Mouse (Mus musculus) cerebellum, postnatal 4 days (tissue): ENCODE data around the gene Tmem243.

Source experiments
- DNase-seq, 2 experiments: peaks; one replicate each; pipeline ENCODE4 v3.0.0; 2022; ENCODE audit warnings: low spot score in 2 of 2, mixed read lengths in 1 of 2

Gene Tmem243

DNA sequence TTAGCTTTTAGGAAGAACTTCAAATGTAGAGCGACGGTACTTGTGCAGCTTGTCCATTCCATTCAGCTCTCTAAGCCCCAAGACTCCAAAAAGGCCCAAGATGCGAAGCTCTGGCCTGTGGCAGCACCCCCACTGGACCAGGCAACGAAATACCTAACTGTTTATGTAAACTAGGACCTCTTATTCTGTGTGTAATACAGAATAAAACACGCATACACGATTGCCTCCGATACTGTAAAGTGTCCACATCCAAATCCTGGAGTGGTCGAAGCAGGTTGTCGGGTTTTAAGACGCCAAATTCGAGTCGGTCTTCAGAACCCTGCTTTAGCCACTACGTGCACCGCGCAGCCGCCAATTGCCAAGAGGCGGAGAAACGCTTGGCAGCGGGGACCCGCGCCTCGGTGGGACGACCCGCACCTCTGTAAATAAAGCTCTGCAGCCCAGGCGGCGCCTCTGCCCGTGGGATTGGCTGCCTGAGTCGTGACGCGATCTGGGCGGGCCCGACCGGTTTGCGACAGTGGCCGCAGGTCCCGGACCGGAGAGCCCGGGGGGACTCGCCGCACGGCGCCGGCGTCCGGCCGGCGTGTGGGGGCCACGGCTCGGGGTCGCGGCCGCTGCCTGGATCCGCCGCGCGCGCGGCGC, at the start of gene Tmem243:
Gene Tmem243 (plus strand): TSS at position 462 of the 642 bp plus-strand sequence.
- DNase-seq: peak; percentile 69 to 85

DNA sequence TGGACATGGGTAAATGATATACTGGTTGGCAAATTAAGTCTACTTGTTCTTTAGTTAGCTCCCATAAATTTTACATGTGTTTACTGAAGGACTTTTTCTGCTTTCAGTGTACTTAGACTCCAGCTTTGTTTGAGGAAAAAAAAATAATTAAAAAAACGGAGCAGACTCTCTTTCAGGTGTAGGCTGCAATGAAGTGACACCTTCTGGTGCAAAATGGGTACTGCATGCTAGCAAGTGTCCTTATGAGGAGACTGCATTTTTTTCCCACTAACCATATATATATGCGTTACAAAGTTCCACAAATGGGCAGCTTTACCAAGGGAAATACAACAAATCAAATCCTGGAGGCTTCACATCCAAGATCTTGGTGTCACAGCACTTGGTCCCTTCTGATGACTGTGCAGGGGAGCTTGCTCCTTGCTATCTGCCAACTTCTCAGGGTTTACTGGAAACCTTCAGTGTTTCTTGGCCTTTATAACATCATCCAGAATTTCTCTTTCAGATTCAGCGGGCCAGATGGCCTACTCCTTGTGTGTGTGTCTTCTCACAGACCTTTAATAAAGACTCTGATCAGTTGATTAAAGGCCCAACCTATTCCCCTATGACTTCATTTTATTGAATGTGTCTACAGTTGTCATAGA, 44.3 kb upstream of the Tmem243 start:
- DNase-seq: peak; percentile 36 to 61

DNA sequence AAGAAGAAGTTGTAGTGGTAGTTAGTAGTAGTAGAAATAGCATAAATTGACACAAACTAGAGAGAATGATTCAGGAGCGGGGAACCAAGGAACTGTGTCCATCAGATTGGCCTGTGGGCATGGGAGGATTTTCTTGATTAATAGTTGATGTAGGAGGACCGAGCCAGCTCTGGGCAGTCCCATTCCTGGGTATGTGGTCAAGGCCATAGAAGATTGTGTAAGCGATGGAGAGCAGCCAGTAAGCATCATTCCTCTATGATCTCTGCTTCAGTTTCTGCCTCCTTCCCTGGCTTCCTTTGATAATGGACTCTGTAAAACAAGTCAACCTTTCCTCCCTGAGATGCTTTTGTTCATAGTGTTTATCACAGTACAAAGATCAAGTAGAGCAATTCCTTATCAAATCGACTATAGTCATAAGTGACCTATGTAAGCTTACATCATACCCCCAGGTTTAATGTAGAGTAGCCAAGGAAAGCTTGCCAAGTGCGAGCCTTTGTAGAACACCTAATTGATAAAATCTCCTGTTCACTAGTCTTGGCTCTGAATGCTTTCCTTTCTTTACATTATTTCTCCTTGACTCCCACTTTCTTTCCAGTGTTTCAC, 43.1 kb upstream of the Tmem243 start:
- no peak for DNase-seq

DNA sequence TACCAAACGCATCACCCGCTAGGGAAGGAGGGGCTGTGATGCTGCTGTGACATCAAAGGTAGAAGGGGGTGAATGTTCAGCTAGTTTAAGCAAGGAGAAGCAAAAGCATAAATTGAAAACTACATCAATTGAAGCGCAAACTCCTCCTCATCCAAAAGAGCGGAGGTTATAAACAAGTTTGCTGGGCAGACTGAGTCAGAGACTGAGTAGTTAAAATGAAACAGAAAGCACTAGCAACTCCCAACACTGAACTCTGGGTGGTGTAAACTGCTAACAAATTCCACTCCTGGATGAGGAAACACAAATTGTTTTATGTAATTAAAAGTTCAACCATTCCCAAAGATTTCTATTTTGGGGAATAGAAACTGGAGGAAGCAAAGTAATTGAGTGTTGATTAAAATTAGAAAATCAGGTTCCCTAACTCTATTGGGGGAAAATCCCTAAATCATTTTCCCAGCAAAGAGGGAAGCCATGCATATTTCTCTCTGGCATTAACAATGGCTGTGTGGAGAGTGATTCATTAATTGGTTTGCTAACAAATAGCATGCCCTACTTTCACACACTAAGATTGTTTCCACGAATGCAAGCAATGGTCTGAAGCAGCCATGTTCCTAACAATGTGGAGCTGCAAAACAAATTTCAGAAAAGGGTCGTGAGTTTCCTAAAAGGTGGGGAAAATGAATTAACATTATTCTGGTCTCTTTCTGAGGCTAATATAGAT, 41.0 kb upstream of the Tmem243 start:
- no peak for DNase-seq

DNA sequence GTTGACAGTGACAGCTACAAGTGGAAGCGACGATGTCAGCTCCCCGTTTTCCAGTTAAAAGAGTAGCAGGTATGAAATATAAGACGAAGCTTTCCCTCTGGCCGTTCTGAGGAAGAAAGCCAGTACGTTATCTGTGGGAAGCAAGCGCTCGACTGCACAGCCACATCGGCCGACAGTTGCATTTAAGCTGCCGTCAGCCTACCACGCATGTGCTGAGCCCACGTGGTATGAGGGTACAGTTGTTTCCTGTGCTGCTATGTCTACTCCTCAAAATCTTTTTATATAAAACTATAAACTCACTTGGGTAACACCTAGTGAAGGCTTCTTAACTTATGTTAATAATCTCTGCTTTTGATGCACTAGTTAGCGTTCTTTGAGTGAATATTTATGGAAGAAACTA, 40.2 kb upstream of the Tmem243 start:
- no peak for DNase-seq

DNA sequence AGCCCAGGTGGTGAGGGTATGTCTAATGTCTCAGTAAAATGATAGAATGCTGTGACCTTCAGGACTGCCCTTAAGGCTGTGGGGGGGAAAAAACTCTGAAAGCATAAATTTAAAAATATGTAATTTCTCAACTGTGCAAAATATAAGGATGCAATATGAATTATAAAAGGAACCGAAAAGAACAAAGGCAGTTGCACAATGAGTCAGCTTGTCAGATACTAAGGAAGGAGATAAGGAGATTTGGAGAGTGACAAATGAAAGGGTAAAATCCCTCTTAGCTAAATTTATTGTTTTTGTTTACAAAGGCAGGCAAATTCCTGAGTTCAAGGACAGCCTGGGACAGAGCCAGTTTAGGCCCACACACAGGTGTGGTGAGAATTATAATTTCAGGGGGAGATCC, 36.3 kb upstream of the Tmem243 start:
- no peak for DNase-seq

DNA sequence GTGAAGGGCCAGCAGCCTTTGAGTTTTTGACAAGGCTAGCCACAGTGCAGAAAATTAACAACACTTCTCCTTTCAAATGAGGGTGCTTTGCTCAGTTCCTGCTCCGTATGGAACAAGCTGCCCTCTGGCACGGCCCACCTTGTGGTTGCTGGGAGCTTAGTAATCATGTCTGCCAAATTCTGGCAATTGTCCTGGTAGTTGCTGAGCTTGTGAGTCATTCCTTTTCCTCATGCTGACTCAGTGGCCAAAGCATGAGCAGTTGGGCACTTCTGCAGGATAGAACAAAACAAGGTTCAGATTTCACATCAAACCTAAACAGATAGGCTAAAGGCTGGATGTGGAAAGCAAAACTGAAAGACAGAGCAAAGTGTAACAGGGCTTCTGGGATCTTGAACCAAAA, 31.6 kb upstream of the Tmem243 start:
- DNase-seq: peak in 1 of 2 experiments; percentile 3

DNA sequence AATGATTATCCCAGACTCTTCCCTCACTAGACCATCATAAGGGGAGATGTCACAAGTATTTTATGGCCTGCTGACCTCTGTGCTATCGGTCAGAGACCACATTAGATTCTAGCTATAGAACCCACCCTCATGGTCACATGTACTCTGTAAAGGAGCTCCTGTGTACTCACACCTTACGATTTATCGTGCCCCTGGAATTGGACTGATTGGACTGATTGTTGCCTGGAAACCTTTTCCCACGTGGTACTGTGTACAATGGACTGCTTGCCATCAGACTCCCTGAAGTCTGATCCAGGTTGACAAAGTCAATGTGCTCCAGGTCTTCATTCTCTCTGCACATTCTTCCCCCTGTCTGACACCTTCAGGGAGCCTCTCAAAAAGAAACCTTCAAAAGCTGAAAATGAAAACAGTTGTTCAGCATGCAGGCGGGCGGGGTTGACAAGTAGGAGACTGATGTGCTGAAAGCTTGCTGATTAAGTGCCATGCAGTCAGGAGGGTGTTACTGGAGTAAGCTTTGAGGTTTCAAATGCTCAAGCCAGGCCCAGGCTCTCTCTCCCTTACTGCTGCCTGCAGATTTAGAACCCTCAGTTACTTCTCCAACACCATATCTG, 30.8 kb upstream of the Tmem243 start:
- DNase-seq: no peak

DNA sequence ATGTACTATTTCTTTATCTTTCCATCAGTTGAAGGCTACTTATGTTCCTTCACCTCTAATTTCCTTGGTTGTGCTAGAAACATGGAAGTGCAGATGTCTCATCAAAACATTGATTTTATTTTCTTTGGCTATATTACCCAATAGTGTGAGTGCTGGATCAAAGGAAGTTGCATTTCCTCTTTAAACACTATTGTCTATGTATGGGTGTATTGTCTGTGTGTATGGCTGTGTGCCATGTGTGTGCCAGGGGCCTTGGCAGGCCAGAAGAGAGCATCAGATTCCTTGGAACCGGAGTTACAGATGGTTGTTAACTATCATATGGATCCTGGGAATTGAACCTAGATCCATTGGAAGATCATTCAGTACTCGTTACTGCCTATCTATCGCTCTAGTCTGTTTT, 29.1 kb upstream of the Tmem243 start:
- no peak for DNase-seq

DNA sequence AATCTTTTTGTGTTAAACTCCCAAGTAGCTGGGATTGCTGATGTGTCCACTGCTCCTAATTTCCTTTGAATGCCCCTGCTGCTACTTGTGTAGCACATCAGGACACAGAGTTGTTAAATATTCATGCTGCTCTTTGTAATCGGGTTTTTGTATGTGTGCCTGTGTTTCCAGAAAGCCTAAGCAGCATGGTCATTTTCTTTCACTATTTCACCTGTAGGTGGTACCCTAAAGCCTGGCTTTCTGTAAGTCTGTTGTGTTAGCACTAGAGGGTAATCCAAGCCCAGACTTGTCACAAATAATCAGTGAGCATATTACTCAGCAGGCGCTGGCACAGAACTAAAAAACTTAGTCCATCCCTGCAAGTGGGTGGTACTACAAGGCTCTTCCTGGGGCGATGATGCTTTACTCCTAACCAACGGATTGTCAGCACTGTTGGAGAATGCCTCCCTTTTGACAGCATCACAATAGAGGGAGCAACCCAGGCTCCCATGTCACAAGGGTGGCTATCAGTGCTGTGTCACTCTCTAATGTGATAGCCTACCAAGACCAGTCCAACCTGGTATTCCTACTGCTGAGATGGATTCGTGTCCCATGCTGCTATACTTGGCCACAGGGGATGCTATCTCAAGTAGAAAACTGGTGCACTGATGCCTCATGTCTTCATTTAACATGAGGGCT, 27.2 kb upstream of the Tmem243 start:
- no peak for DNase-seq

DNA sequence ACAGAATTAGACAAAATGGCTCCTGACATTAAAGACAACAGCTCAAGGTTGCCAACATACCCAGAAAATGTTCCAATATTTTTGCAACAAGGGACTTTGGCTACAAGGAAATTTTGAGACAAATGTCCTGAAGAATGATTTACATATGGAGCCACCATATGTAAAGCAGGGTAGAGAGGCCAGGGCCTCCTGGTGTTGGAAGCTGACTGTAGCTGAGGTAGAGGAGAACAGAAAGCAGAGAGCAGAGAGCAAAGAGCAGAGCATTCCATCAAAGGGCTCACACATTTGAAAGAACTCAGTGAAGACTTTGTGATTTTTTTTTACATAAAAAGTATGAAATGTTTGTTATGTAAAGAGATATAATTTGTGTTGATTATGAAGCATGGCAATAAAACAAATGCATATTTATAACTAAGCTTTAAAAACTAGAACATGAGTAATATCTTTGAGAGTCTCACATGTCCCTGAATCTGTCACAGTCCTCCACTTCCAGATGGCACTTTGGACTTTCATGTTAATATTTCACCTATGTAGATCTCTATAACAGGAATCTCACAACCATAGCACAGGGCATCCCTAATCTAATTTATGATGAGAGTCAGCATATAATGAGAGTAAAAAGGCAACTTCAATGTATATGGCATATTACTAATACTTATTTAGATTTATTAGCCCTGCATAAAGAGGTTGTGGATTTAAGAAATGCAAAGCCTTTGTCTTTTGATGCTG, 20.5 kb upstream of the Tmem243 start:
- DNase-seq: no peak

DNA sequence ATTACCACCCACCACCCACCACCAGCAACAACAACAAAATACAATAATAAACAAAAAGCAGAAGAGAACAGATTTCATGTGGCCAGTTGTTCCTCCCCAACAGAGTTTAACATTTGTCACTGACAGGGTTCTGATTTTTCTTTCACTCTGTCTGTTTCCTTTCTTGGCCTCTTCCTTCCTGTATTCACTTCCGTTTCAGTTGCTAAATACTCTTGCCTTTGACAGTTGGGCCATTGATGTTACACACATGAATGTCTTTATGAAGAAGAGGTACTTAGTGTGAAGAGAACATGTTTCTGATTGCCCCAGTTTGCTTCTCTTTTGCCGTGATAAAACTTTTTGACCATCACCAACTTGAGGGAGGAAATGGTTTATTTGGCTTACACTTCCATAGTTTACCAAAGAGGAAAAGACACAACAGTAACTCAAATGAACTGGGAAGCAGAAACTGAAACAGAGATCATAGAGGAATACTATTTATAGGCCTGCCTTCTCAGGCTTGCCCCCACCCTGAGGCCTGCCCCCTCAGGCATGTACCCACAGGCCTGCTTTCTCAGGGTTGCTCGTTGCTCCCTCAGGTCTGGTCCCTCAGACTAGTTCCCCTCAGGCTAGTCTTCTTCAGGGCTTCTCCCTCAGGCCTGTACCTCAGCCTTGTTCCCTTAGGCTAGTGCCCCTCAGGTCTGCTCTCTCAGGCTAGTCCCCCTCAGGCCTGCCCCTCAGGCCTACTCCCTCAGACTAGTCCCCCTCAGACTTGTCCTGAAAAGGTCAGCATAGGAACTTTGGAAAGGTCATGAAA, 13.3 kb upstream of the Tmem243 start:
- DNase-seq: no peak

DNA sequence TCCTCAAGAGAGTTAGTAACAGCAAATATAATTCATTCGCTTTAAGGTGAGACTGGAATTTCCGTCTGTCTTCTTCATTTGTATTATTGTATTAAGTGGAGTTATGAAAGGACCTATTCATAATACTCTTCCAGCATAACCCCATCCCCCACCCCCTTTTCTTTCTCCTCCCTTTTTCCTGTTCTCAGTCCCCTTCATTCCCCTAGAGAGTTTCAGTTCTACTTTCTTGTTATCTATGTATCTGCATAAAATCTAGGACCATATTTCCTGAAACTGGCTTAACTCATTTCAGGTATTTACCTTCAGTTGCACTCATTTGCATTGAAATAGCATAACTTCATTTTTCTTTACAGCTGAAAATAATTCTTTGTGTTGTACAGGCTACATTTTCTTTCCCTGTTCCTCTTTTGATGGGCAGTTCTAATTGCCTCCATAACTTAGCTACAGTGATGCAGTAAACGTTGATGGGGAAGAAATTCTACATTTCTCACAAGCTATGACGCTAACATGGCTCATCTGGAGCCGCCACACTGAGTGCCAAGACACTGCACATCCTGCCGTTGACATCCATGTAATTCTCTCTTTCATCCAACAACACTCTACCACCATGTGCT, 9.9 kb upstream of the Tmem243 start:
- DNase-seq: no peak

DNA sequence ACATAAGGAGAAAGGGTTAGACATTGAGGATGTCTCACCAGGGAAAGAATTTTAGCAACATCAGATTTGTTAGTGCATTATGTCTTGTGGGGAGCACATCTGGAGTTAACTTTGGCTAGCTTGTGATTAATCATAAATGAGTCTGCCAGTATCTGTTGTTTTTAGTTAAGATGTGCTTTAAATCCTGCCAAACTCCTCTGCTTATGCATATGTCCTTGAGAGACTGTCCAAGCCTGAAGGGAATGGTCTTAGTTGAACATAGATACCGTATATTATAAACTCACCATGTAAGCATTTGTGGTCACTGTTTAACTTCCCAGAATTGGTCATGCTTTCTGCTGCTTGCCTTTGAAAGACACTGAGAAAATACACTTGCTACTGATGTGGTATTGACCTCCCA, 7.8 kb upstream of the Tmem243 start:
- no peak for DNase-seq

DNA sequence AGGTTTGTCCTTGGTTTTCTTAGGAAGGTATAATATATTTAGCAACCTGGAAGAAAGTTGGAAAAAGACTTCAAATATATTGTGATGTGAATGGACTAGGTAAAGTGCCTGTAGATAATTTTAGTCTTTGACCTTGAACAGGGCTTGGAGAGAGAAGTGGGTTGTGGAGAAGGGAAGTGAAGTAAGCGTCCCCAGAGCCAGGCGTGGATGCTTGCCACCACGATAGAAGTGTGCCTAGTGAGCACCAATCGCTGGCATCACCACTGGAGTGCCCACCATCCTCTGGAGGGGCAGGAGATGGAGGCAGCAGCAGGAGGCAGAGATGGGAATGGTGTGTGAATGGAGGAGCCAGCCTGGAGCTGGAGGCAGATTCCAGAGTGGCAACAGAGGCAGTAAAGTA, 7.0 kb upstream of the Tmem243 start:
- no peak for DNase-seq

DNA sequence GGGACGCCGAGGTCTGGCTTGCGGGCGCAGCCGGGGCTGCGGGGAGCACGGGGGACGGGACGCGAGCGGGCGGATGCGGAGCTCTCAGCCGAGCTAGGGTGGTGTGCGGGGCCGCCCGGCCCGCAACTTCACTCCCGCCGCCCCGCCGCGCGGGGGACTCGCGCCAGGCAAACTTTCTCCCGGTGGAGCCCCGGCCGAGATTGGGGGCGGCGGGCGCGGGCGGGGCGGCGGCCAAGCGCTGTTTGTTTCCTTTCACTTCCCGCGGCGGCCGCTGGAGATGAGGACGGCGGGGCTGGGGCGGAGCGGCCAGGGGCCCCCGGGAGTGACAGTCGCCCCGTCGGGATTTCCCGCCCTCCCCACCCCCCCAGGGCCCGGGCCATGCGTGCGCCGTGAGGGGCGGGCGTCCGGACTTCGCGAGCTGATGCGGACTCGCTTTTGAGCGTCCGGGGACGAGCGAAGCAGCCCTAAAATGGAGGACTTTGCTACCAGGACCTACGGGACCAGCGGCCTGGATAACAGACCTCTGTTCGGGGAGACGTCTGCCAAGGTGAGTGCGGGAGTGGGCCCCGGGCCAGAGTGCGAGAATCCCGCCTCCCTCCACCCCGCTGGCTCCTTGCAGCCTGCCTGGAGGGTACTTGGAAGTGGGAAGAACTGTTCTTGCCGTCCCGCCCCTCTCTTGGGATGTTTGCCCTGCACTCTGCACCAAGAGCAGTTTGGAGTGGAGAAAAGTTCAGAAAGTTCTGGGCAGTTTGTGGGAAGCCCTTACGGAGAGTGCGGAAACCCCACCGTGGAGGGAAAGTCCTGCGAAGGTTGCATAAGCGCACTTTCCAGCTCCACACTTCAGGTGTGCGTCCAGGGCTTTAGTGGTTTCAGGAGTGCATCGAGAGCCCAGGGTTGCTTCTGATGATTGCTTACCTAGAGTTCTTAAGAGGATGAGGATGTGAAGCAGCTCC, 657 bp downstream of the Tmem243 start:
- DNase-seq: peak; percentile 26 to 39

DNA sequence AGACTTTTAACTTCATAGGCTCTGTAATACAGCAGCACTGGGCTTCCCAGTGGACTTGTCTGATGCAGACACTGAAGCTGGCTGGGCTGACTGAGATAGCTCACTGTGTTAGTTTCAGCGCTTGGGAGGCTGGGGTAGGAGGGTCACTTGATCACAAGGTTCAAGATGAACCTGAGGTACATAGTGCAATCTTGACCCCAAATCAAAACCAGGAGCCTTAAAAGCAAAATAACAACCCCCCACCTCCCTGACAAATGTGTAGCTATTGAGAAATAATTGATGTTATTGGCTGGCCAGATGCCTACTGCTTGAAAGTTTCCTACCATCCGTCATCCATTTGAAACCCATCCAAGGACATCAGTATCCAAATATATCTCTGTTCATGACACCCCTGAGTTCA, 2.2 kb downstream of the Tmem243 start:
- DNase-seq: no peak

DNA sequence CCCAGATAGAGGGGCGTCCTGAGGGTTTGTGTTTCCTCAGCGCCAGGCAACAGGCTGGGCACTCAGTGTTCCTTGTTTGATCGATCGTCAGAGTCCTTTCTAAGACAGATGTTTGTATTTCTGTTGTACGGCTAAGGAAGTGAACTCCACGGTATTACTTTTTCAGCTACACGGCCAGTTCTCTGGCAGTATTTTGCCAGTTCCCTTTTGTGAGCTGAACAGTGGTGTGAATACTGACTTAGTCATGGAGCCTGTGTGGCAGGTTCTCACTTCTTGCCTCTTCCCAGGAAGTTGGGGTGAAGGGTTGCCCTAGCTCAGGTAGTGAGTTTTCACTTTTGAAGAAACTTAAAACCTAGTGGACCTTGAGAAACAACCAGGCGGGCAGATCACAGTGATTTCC, 3.5 kb downstream of the Tmem243 start:
- no peak for DNase-seq

DNA sequence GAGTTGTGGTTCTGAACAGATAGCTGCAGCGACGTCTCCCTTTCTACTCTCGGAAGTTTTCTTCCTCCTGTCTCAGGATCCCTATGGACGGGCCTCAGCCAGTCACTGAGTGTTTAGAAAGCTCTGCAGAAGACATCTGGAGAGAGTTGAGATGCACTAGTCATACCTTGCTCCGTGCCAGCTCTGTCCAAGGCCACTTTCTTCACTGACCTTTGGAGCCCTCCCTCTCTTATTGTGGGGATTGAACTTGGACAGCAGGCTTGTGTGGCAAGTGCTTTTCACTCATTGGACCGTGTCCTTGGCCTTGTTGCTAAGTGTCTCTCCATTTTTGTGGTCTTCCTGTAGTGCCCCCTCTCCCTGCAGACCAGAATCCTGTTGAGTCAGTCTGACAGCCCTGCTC, 6.3 kb downstream of the Tmem243 start:
- DNase-seq: no peak
